Mouse (Mus musculus) stomach, postnatal 0 days (tissue): ENCODE measurements around the gene Kif11.

Experiments used
- CTCF ChIP-seq: IDR thresholded peaks from 2 replicates; pipeline ENCODE4 v1.5.1; 2016; ENCODE audit warnings: antibody characterized with exemption, low read depth, mild to moderate bottlenecking, moderate library complexity
- EP300 ChIP-seq: optimal IDR thresholded peaks from 2 replicates; pipeline ENCODE3; 2016; ENCODE audit warnings: antibody characterized with exemption

DNA sequence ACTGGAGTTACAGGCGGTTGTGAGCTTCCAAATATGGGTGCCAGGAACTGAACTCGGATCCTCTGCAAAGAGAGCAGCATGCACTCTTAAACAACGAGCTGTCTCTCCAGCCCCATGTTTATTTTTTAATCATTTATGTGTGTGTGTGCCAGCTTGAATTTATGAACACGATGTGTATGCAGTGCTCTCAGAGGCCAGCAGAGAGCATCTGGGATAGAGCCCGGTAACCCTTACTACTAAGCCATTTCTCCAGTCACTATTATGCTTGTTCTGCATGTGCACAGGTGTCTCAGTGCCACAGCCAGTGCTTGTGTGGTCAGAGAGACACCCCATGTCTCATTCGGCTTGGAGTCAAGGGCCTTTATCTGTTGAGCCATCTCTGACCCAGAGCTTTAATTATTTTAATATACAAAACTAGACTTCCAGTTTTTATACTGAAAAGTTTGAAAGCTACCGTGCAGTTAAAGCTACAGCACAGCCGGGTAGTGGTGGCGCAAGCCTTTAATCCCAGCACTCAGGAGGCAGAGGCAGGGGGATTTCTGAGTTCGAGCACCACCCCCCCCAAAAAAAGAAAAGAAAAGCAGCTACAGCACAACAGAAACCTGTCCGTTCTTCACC, 55.0 kb downstream of the Kif11 start:
- TF ChIP-seq CTCF (peak; percentile 16; the same call in 1 of the 2 replicates), EP300 (no peak)
